Mouse (Mus musculus) thymus, adult 2 months (tissue): ENCODE data around the gene Gm43518.

Experiments
- CTCF ChIP-seq: fragments of 200-500 bp; IDR thresholded peaks from 2 replicates; pipeline ENCODE4 v1.5.1; 2012; ENCODE audit warnings: mild to moderate bottlenecking, control low read depth, low read length, moderate library complexity, borderline replicate concordance; ENCODE audit not compliant: control insufficient read depth, poor library complexity, insufficient read depth; ENCODE audit errors: extremely low read depth
- POLR2A ChIP-seq: fragments of 200-500 bp; IDR thresholded peaks from 2 replicates; pipeline ENCODE4 v1.6.1; 2012; ENCODE audit warnings: mild to moderate bottlenecking, low read length, control low read depth, moderate library complexity; ENCODE audit not compliant: control insufficient read depth, poor library complexity, insufficient read depth; ENCODE audit errors: extremely low read depth

DNA sequence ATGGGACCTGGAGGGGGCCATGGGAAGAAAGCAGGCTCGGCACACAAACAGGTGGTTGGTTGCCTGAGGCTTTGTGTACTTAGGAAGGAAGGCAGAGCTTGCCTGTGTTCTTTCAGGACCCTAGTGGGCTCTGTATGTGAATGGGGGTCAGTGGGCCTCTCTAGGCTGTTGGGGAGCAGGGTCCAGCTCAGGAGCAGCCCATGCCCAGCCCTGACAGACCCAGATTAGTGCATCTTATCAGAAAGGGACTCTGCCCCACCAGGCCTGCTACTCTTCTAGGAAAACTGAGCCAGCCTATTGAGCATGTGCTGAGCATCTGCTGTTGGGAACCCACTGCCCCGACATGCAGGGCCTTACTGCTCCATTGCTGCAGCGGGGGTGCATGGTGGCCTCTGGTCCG is 60.3 kb downstream of the Gm43518 start:
- TF ChIP-seq CTCF (no peak), POLR2A (no peak)
